Mouse (Mus musculus) regulatory T cell (primary cell): ENCODE results near the gene Rhox6.

Experiments
- in situ Hi-C: fragments of 300-600 bp; cut with MboI, MseI; formaldehyde crosslinking; loops from one replicate; pipeline ENCODE4 v1.15.1; 2025; ENCODE audit warnings: high pct_unique_total_duplicates

Rhox6 gene

GRCm38 (mm10) chrX:37826610-37827009 is at the start of gene Rhox6:
Rhox6 (plus strand) TSS chrX:37826910.
- in situ Hi-C loops, result loop anchor here (5.0 to 25.0 kb wide), 2 partner anchors 76 to 589 kb away; partner anchors contain the start of genes Rhox2a, Rhox3a and Rhox9

- in situ Hi-C loops, result loop anchor here (5.0 to 25.0 kb wide), 3 partner anchors 55 to 345 kb away; partner anchors contain the start of genes Rhox2c and Rhox3c
Measured at GRCm38 (mm10) chrX:37807286-37808080, 19.2 kb upstream of the Rhox6 start.

- in situ Hi-C loops, result loop anchor here (5.0 to 25.0 kb wide), 3 partner anchors 57 to 347 kb away; partner anchors contain the start of genes Rhox2c and Rhox3c
Measured at GRCm38 (mm10) chrX:37809396-37809795, 17.3 kb upstream of the Rhox6 start.

GRCm38 (mm10) chrX:37811179-37811578 is 15.5 kb upstream of the Rhox6 start:
- in situ Hi-C loops, result loop anchor here (25.0 kb wide), 1 partner anchor 349 kb away; the partner anchor contains the start of genes Rhox2c and Rhox3c

- in situ Hi-C loops, result loop anchor here (25.0 kb wide), 1 partner anchor 353 kb away; the partner anchor contains the start of genes Rhox2c and Rhox3c
Measured at GRCm38 (mm10) chrX:37815665-37816064, 11.0 kb upstream of the Rhox6 start.

GRCm38 (mm10) chrX:37831386-37831785 is 4.7 kb downstream of the Rhox6 start, which contains the start of gene Rhox7a:
Rhox7a (plus strand) TSS chrX:37831686.
- in situ Hi-C loops, result loop anchor here (25.0 kb wide), 1 partner anchor 594 kb away; the partner anchor contains the start of genes Rhox2a and Rhox3a

- in situ Hi-C loops, result no loop called here
Measured at GRCm38 (mm10) chrX:37871641-37872040, 44.9 kb downstream of the Rhox6 start.

- in situ Hi-C loops, result no loop called here
Measured at GRCm38 (mm10) chrX:37878844-37879243, 52.1 kb downstream of the Rhox6 start, which contains the start of gene Rhox8. Rhox8 (minus strand) TSS chrX:37878944.
